ENCODE assay signal across 20 mouse cellular contexts in genomic region chr1:93577066-93577465, GRCm38 (mm10).
DNase-seq lines count a peak whose midpoint lies in the region; TF ChIP-seq lines count a peak whose summit lies in the region.
"Had no signal": no experiment of that assay in that cellular context is flagged by ENCODE, and none has a peak within 500 bp of the region (broad histone marks: within the 10 kb centered on the region; RNA-seq: fewer than 3 reads in every experiment).

No protein-coding gene starts in this region.

- 74% methylated on average over 3 of the region's 3 CpGs for WGBS in heart, embryonic 10.5 days

- peaks cover 14% of the 10 kb centered on the region; the same call in 1 of the 2 replicates for H3K36me3 ChIP-seq in heart, embryonic 10.5 days
- H3K36me3 ChIP-seq: forebrain, embryonic 15.5 days had no signal

- no peaks in the 10 kb centered on the region for H3K9me3 ChIP-seq in heart, embryonic 10.5 days
- H3K9me3 ChIP-seq: embryonic facial prominence, embryonic 12.5 days; forebrain, embryonic 15.5 days; G1E; hindbrain, embryonic 12.5 days had no signal

- H3K27me3 ChIP-seq in heart, embryonic 10.5 days (ENCODE audit: insufficient read depth, poor library complexity, severe bottlenecking): no peaks in the 10 kb centered on the region
- H3K27me3 ChIP-seq: embryonic facial prominence, embryonic 12.5 days; forebrain, embryonic 15.5 days; hindbrain, embryonic 12.5 days had no signal

- DNase-seq in layer of hippocampus, adult 2 months (ENCODE audit: low spot score in 2 of 2): no peak
- no peak for DNase-seq in layer of hippocampus, adult 11-12 months (ENCODE audit: low spot score)
- DNase-seq in right cerebral cortex, adult 18-20 months: peak; percentile 8
- DNase-seq in right cerebral cortex, postnatal 10 days (ENCODE audit: low spot score in 2 of 2): no peak
- peak; percentile 80 for DNase-seq in ZHBTc4 (ENCODE audit: low read depth, low spot score)
- no peak for DNase-seq in kidney, adult 18-20 months
- no peak for DNase-seq in heart, embryonic 10.5 days (ENCODE audit: low spot score)
- DNase-seq in kidney, postnatal 25 days: no peak
- DNase-seq: adrenal gland, adult 2 months; adrenal gland, postnatal 25 days; cerebellum, adult 2 months; cerebellum, postnatal 10 days; gastrocnemius, postnatal 36 days; heart, adult 11 months; heart, postnatal 10 days; heart, postnatal 4 days had no signal

- no peaks in the 10 kb centered on the region for H3K4me1 ChIP-seq in heart, embryonic 10.5 days
- H3K4me1 ChIP-seq: embryonic facial prominence, embryonic 12.5 days; forebrain, embryonic 15.5 days; hindbrain, embryonic 12.5 days had no signal

- H3K27ac ChIP-seq in layer of hippocampus, adult 2 months: peak overlapping the region; percentile 46; the same call in 1 of the 2 replicates
- no peak overlapping the region for H3K27ac ChIP-seq in heart, embryonic 10.5 days
- H3K27ac ChIP-seq: embryonic facial prominence, embryonic 12.5 days; forebrain, embryonic 15.5 days; hindbrain, embryonic 12.5 days had no signal

- no peak overlapping the region for H3K4me3 ChIP-seq in layer of hippocampus, adult 2 months
- H3K4me3 ChIP-seq in heart, embryonic 10.5 days: no peak overlapping the region
- H3K4me3 ChIP-seq: embryonic facial prominence, embryonic 12.5 days; forebrain, embryonic 15.5 days; hindbrain, embryonic 12.5 days had no signal

- TF ChIP-seq CTCF in layer of hippocampus, adult 2 months (conservative IDR thresholded peaks at IDR 0.05): no peak

Comparison
In these comparisons a context has a peak if more than half of its experiments do, and no peak if none do; other contexts are left out.
1. DNase-seq: peak in right cerebral cortex, adult 18-20 months (single experiment) and ZHBTc4 (single experiment); none in layer of hippocampus, adult 2 months (0 of 2), layer of hippocampus, adult 11-12 months (single experiment), right cerebral cortex, postnatal 10 days (0 of 2), kidney, adult 18-20 months (single experiment), heart, embryonic 10.5 days (single experiment) and kidney, postnatal 25 days (0 of 2).